Mouse (Mus musculus) hindbrain, embryonic 11.5 days (tissue): ENCODE data around the gene Myo1d. TPM values are rescaled to one million over a fixed set of nuclear protein-coding genes. Genes with fewer than 3 reads are reported as not detected.

Experiments
- ATAC-seq: fragments of 200-750 bp; cut with Nextera tagmentation; 2 replicates; pipeline ENCODE4 v1.8.0; 2017; ENCODE audit warnings: mild to moderate bottlenecking, moderate TSS enrichment, moderate library complexity; ENCODE audit not compliant: low FRiP score
- DNase-seq: peaks from one replicate; pipeline ENCODE4 v3.0.0-alpha.2; 2015; ENCODE audit warnings: low spot score
- H3K27ac ChIP-seq: fragments of 300-500 bp; sonication (generic); 2 replicates; pipeline ENCODE4 v1.5.1; 2014; ENCODE audit warnings: mild to moderate bottlenecking, low read depth, low read length
- H3K27me3 ChIP-seq: fragments of 300-500 bp; sonication (generic); 2 replicates; pipeline ENCODE4 v1.6.1; 2014; ENCODE audit warnings: mild to moderate bottlenecking, low read length, moderate library complexity, mixed read lengths; ENCODE audit not compliant: control insufficient read depth, insufficient read depth
- H3K36me3 ChIP-seq: fragments of 300-500 bp; sonication (generic); 2 replicates; pipeline ENCODE4 v1.6.1; 2014; ENCODE audit warnings: mild to moderate bottlenecking, low read length, moderate library complexity, mixed read lengths; ENCODE audit not compliant: control insufficient read depth, insufficient read depth
- H3K4me1 ChIP-seq: fragments of 300-500 bp; sonication (generic); replicated peaks from 2 replicates; pipeline ENCODE4 v1.6.1; 2014; ENCODE audit warnings: low read length, mixed read lengths; ENCODE audit not compliant: control insufficient read depth, insufficient read depth
- H3K4me2 ChIP-seq: fragments of 300-500 bp; sonication (generic); replicated peaks from 2 replicates; pipeline ENCODE4 v1.6.1; 2014; ENCODE audit warnings: mild to moderate bottlenecking, low read depth, low read length
- H3K4me3 ChIP-seq: fragments of 300-500 bp; sonication (generic); 2 replicates; pipeline ENCODE4 v1.5.1; 2014; ENCODE audit warnings: low read depth, low read length
- H3K9ac ChIP-seq: fragments of 300-500 bp; sonication (generic); 2 replicates; pipeline ENCODE4 v1.6.1; 2014; ENCODE audit warnings: low read depth, low read length
- H3K9me3 ChIP-seq: fragments of 300-500 bp; sonication (generic); 2 replicates; pipeline ENCODE4 v1.6.1; 2016; ENCODE audit warnings: low read length; ENCODE audit not compliant: control insufficient read depth
- WGBS: fragments of 180-500 bp; shearing (Covaris S2); extraction: QIAGEN DNeasy Blood & Tissue Kit; methylation state at CpG from one replicate; pipeline ENCODE4 v1.1.7; 2014; 5-methylcytosine and 5-hydroxymethylcytosine counted together
- polyA plus RNA-seq: library from polyadenylated mRNA; unstranded; fragments of >200 nt; fragmentation: Nextera tagmentation; extraction: Ambion mirVana; gene quantifications from 2 replicates; pipeline ENCODE4 v1.2.1, GENCODE M21; 2014

Myo1d gene
- 2.9 and 3.6 TPM in 2 replicates for polyA plus RNA-seq

- under 1% methylated on average over 67 of the region's 87 CpGs for WGBS
- H3K4me1 ChIP-seq = 0 out of 2 replicates have a peak, but pooled peaks cover 2% of the 10 kb centered on the region
- H3K27ac ChIP-seq = no peak within 1 kb of the TSS
- ATAC-seq = peak; percentile 94
- H3K9me3 ChIP-seq = no peaks in the 10 kb centered on the region
- peaks cover 4% of the 10 kb centered on the region for H3K27me3 ChIP-seq
- peak within 1 kb of the TSS; percentile 45 for H3K9ac ChIP-seq
- H3K36me3 ChIP-seq = no peaks in the 10 kb centered on the region
- DNase-seq = peak; percentile 90
- H3K4me2 ChIP-seq = peak within 1 kb of the TSS; percentile 92
- peak within 1 kb of the TSS; percentile 69 for H3K4me3 ChIP-seq
These were observed at the start of gene Myo1d for GRCm38 (mm10) chr11:80779527-80780344. TSS of gene Myo1d (minus strand) at chr11:80780025.

- 90% methylated on average over 9 of the region's 9 CpGs for WGBS
- H3K4me3 ChIP-seq = no peak overlapping the region
- no peak overlapping the region for H3K27ac ChIP-seq
- H3K9me3 ChIP-seq = no peaks in the 10 kb centered on the region
- H3K36me3 ChIP-seq = peaks cover 2% of the 10 kb centered on the region; the same call in 1 of the 2 replicates
- no peak overlapping the region for H3K4me2 ChIP-seq
- no peaks in the 10 kb centered on the region for H3K27me3 ChIP-seq
- H3K9ac ChIP-seq = no peak overlapping the region
- DNase-seq = no peak
- no peak for ATAC-seq
- H3K4me1 ChIP-seq = no peaks in the 10 kb centered on the region
These were observed 42.0 kb upstream of the Myo1d start for GRCm38 (mm10) chr11:80821794-80822193.

- Histone ChIP-seq H3K9ac (no peak overlapping the region), H3K4me1 (no peaks in the 10 kb centered on the region), H3K4me3 (no peak overlapping the region), H3K27me3 (no peaks in the 10 kb centered on the region), H3K27ac (no peak overlapping the region), H3K9me3 (no peaks in the 10 kb centered on the region), H3K36me3 (peaks cover 2% of the 10 kb centered on the region; the same call in 1 of the 2 replicates), H3K4me2 (no peak overlapping the region)
- WGBS = 60% methylated on average over 14 of the region's 14 CpGs
- DNase-seq (no peak), ATAC-seq (no peak)
These were observed 41.5 kb upstream of the Myo1d start for GRCm38 (mm10) chr11:80821296-80821695.

GRCm38 (mm10) chr11:80820085-80820484 is 40.3 kb upstream of the Myo1d start:
- ATAC-seq (no peak), DNase-seq (no peak)
- H3K4me2 ChIP-seq = no peak overlapping the region
- H3K9ac ChIP-seq = no peak overlapping the region
- H3K9me3 ChIP-seq = no peaks in the 10 kb centered on the region
- no peak overlapping the region for H3K4me3 ChIP-seq
- no peaks in the 10 kb centered on the region for H3K4me1 ChIP-seq
- no peaks in the 10 kb centered on the region for H3K27me3 ChIP-seq
- 91% methylated on average over 3 of the region's 3 CpGs for WGBS
- H3K27ac ChIP-seq = no peak overlapping the region
- peaks cover 5% of the 10 kb centered on the region; the same call in 1 of the 2 replicates for H3K36me3 ChIP-seq

GRCm38 (mm10) chr11:80818060-80818697 is 38.4 kb upstream of the Myo1d start:
- H3K4me1 ChIP-seq = no peaks in the 10 kb centered on the region
- H3K27ac ChIP-seq = 0 out of 2 replicates have a peak overlapping the region, but pooled peaks have one; percentile 19
- no peaks in the 10 kb centered on the region for H3K27me3 ChIP-seq
- no peak overlapping the region for H3K9ac ChIP-seq
- WGBS = 37% methylated on average over 11 of the region's 11 CpGs
- H3K9me3 ChIP-seq = no peaks in the 10 kb centered on the region
- DNase-seq (peak; percentile 84), ATAC-seq (peak; percentile 27; the same call in 1 of the 2 replicates)
- H3K4me3 ChIP-seq = no peak overlapping the region
- no peak overlapping the region for H3K4me2 ChIP-seq
- H3K36me3 ChIP-seq = peaks cover 10% of the 10 kb centered on the region; the same call in 1 of the 2 replicates

GRCm38 (mm10) chr11:80815354-80815753 is 35.5 kb upstream of the Myo1d start:
- 87% methylated on average over 7 of the region's 7 CpGs for WGBS
- H3K36me3 ChIP-seq = peaks cover 8% of the 10 kb centered on the region; the same call in 1 of the 2 replicates

GRCm38 (mm10) chr11:80811156-80811555 is 31.3 kb upstream of the Myo1d start:
- 25% methylated on average over 5 of the region's 5 CpGs for WGBS
- H3K9me3 ChIP-seq = no peaks in the 10 kb centered on the region
- H3K27ac ChIP-seq = no peak overlapping the region; the same call in 1 of the 2 replicates
- DNase-seq (peak; percentile 38), ATAC-seq (no peak)
- peak overlapping the region; percentile 66 for H3K4me3 ChIP-seq
- peak overlapping the region; percentile 91 for H3K4me2 ChIP-seq
- H3K27me3 ChIP-seq = no peaks in the 10 kb centered on the region
- peak overlapping the region; percentile 93 for H3K9ac ChIP-seq
- H3K36me3 ChIP-seq = peaks cover 8% of the 10 kb centered on the region; the same call in 1 of the 2 replicates
- H3K4me1 ChIP-seq = peaks cover 7% of the 10 kb centered on the region

More at GRCm38 (mm10) chr11:80815354-80815753, 35.5 kb upstream of the Myo1d start:
- H3K4me1 ChIP-seq = peaks cover 4% of the 10 kb centered on the region; the same call in 1 of the 2 replicates
- H3K27me3 ChIP-seq = no peaks in the 10 kb centered on the region
- no peaks in the 10 kb centered on the region for H3K9me3 ChIP-seq
- H3K4me2 ChIP-seq = no peak overlapping the region
- no peak for DNase-seq
- no peak overlapping the region for H3K9ac ChIP-seq
- no peak overlapping the region for H3K4me3 ChIP-seq
- ATAC-seq = no peak
- no peak overlapping the region for H3K27ac ChIP-seq

GRCm38 (mm10) chr11:80809993-80810821 is 30.4 kb upstream of the Myo1d start, which contains the start of gene Tmem98:
TSS of gene Tmem98 (plus strand) at chr11:80810175.
- Histone ChIP-seq H3K36me3 (peaks cover 5% of the 10 kb centered on the region; the same call in 1 of the 2 replicates), H3K9ac (peak within 1 kb of the TSS; percentile 93), H3K27ac (peak within 1 kb of the TSS; percentile 81), H3K9me3 (no peaks in the 10 kb centered on the region), H3K4me1 (peaks cover 7% of the 10 kb centered on the region), H3K4me3 (peak within 1 kb of the TSS; percentile 66), H3K4me2 (peak within 1 kb of the TSS; percentile 91), H3K27me3 (no peaks in the 10 kb centered on the region)
- WGBS = 1% methylated on average over 42 of the region's 54 CpGs
- peak; percentile 69 for DNase-seq
- ATAC-seq = peak; percentile 78
